Mouse (Mus musculus) thymus, postnatal 25 days (tissue): ENCODE results near the gene Med12l.

ENCODE experiments used
- DNase-seq: peaks from one replicate; pipeline ENCODE4 v3.0.0; 2022

The Med12l gene

DNA sequence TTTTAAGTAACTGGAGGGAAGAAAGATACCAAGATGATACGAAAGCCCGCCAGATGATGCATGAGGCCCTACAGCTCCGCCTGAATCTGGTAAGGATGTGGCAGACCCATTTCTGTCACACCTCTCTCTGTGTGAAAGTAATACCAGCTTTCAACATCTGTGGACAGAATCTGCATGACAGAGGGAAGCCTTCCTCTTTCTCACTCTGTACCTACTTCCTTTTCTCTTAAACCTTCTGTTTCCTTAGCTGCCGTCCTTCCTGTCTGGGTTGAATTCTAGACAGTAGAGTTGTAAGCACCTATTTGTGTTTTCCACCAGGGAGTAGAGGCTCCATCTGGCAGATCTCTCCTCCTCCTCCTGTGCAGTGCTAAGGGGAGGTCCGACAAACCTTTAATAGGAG lies 255.1 kb downstream of the Med12l start:
- DNase-seq, result peak; percentile 63

DNA sequence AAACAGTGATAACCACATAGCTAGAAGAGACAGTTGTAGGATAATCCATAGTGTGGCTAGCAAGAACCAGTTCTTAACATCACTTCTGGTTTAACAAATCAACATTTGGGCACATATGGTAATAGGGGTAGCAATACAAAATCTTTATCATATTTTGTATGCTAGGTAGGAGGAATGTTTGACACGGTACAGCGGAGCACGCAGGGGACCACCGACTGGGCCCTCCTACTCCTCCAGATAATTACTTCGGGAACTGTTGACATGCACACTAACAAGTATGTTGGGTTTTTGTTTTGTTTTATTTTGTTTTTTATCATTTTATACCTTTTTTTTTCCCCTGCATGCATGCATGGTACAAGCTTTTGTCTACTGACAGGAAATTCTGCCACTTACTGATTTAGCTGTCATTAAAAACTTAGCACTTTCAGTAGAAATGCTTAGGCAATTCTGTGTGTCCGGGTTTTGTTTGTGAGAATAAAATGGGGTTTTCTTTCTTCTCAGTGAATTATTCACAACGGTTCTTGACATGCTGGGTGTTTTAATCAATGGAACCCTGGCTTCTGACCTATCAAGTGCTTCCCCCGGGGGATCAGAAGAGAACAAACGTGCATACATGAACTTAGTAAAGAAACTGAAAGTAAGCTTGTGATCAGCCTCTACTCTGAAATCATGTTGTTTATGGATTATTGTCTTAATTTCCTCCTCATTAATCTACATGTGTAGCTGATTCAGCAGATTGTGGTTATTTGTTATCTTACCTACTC lies 256.3 kb downstream of the Med12l start:
- DNase-seq, result peak; percentile 35

DNA sequence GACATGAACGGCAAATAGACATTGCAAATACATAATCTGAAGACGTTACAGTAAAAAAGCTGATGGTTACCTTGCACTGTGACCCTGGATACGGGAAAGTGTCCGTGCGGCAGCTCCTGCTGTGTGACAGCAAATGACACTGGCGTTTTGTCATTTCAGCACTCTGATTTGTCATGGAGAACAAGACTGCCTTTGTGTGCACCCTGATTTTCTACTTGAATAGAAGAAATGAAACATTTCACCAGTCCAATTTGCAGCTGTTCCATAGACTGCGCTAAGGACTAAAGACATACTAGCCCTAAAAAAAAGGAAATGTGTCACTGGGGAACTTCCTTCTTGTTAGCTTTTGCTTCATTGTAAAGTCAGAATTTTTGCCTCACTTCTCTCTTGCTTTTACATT lies 257.1 kb downstream of the Med12l start, which contains the start of gene P2ry12:
TSS of gene P2ry12 (minus strand) at position 168 of the 400 bp plus-strand sequence.
- no peak for DNase-seq

GRCm38 (mm10) chr3:59263417-59263816 lies 257.8 kb downstream of the Med12l start:
- DNase-seq, result no peak

DNA sequence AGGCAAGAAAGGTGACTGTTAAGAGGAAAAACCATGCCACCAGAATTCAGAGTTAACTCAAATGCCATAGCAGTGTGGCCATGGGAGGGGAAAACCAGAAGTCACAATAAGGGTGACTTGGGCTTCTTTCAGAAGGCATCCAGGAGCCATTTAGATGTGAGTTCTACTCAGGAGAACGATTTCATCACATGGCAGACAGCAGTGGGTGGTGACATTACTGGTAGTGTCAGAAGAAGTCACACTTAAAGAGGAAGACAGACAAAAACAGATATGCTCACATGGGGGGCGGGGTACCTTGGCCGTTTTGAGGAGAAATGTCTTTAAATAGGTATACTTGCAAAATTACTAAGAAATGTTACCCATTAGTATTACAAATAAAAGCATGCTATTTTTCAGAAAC lies 258.4 kb downstream of the Med12l start:
- no peak for DNase-seq

DNA sequence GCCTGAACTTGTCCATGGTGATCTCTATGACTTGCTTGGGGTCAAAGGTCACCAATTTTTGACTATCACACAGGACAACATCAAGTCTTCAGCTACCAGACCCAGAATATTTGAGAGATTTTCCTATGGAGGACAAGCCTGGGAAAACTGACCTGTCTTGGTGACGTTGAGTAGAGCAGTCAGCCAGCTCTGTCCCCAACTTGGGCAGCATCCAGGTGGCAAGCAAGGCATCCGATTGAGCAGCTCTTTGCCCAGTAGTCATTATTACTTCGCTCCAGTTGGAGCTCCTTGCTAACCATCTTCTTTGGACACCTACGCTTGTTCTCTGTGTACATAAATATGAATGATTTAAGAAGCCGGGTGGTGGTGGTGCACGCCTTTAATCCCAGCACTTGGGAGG lies 265.2 kb downstream of the Med12l start:
- DNase-seq, result no peak

DNA sequence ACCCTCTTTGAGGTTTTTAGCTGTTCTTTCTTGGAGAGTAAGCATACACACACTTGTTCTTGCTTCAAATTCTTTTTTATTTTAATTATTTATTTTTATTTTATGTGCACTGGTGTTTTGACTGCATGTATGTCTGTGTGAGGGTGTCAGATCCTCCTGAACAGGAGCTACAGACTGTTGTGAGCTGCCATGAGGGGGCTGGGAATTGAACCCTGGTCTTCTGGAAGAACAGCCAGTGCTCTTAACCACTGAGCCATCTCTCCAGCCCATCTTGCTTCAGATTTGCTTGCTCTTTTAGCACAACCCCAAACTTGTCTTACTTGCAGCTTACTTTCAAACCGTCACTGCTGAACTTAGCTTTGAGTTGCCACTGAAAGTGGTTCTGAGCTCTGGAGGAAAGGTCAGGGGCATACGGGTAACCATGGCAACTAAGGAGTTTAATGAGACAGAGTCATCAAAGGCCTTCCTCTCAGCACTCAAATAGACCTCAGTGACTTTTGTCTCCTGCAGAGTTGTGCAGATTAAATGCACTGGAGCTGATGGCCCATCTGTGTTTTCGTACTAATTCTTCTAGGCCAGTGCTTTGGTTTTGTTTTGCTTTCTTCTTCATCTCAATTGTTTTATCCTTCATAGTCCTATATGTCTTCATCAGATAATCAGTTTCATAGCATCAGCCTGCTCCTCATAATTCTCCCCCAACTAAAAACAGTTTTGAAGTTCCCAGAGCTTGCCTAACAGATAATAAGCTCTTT lies 272.1 kb downstream of the Med12l start:
- DNase-seq, result no peak

- no peak for DNase-seq
Measured at GRCm38 (mm10) chr3:59278254-59278533, 272.6 kb downstream of the Med12l start.

- no peak for DNase-seq
Measured at GRCm38 (mm10) chr3:59278620-59279019, 273.0 kb downstream of the Med12l start.

DNA sequence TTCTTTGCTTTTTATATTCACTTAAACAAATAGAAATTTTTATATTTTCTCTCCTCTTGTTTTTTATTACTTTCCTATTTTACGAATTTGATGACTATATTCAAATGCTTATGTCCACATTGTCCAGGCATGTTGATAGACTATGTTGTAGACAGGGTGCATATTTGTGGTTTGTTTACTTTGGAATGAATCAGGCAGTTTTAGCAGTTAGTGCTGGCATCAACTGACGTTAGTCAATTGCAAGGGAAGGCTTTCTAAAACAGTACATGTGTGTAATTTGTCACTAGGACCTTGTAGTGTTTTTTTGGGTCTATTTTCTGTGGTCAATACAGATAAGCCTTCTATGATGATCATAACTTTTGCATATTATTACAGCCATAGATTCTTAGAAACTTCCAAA lies 284.9 kb downstream of the Med12l start:
- no peak for DNase-seq

DNA sequence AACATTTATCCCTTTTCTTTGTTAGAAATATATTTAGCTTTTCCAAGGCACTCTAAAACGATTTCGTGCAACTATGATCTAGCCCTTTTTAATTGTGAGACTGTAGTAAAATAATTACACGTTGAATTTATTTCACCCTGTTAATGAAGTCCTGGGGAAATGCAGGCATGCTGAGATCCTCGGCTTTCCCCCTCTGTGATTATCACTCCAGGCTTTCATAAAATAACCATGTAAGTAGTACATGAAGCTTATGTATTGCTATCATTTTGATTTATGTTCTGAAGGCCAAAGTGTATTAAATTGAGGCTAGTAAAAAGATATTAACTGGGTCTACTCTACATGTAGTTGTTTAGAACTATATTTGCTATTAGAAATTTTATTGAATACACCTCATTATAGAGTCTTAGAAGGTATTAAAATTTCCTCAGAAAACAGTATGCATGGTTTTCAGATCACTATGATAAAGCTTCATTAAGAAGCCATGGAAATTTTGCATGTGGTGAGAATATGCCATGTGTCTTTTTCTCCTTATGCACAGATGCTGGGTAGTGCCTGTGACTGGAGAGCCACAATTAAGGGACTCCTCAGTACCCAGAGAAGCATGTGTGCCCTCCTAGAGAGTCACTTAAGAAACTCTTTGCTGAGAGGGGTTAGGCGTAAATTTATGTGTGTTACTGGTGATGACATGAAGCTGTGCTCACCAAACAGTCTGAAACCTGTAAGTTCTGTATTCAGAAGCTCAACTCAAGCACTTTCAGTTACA lies 288.0 kb downstream of the Med12l start:
- no peak for DNase-seq

GRCm38 (mm10) chr3:59295699-59296562 lies 290.3 kb downstream of the Med12l start:
- no peak for DNase-seq

GRCm38 (mm10) chr3:59296563-59297130 lies 291.0 kb downstream of the Med12l start:
- DNase-seq, result no peak

DNA sequence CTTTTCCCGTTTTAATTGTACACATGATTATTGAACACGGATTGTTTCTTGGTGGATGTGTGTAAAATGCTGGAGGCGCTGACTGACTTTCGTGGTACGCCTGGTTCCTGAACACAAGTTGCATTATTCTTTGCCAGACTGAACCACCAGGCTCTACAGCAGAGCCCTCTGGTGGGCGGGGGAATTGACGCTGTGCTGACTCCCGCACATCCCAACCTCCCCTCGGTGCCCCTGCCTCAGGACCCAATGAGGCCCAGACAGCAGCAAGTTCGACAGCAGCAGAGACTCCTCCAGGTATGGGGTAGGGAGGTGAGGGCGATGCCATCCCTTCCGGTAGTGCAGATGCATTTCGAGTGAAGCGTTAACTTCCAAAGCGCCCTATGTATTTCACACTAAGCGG lies 292.0 kb downstream of the Med12l start:
- peak; percentile 28 for DNase-seq

DNA sequence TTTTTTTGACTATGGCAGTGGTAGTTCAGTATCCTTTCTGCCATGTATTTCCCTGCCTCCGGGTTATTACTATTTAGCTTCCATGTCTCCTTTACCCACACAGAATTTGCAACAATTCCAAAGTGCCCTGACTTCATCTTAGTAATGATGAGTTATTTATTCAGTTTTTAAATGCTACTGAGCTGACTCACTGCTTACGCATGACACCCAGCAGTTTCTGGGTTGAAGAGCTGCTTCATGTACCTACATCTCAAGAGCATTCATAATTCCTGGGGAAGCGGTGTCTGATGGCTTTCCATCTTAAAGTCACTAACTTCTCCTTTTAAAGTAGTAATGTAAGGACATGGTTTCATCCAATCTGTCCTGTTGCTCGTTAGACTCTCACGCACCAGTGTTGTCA lies 299.3 kb downstream of the Med12l start:
- no peak for DNase-seq

DNA sequence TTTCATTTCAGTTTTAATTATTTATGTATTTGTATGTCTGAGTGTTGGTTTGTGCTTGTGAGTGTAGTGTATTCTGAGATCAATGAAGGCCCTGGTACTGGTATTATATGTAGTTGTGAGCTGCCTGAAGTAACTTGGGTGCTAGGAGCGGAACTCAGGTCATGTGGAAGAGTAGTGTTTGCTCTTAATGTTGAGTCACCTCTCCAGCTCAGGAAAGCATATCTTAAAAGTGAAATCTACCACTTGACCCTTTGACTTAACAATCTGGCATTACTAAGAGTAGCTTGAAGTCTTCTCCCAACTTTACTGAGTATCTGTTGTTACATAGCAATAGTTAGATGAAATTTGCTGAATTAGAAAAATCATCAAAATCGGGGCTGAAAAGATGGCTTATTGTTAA lies 299.9 kb downstream of the Med12l start:
- no peak for DNase-seq

GRCm38 (mm10) chr3:59312610-59313009 lies 307.0 kb downstream of the Med12l start:
- no peak for DNase-seq

- DNase-seq, result no peak
Measured at GRCm38 (mm10) chr3:59316077-59316476, 310.5 kb downstream of the Med12l start.

DNA sequence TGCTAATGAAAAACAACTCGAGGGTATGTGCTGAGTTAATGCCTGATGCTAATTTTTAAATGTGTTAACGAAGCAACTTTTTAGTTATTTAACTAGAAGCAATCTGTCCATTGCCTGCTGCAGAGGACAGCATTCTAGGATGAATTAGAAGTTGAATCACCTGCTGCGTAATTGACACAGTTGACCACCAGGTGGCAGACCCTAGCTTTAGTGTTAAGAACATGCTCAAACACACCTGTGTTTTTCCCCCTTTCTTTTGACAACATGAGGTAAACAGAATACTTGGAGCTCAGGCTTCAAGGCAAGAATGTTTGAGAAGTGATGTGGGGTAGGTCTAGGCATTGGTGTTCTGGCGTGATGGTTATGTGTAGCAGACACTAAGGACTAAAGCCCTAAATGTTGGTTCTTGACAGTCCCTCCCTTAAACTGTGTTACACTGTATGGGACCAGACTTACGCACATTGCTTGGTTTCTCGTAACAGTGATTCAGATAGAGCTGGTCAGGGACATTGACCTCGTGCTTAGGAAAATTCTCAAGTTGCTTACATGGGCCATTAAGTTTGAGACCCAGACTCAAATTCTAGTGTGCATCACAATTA lies 315.8 kb downstream of the Med12l start:
- peak; percentile 76 for DNase-seq

- no peak for DNase-seq
Measured at GRCm38 (mm10) chr3:59328526-59328925, 322.9 kb downstream of the Med12l start.

GRCm38 (mm10) chr3:59341647-59342427 lies 336.2 kb downstream of the Med12l start:
- DNase-seq, result no peak
